Mouse (Mus musculus): ENCODE results near the gene Ralgds.
"Not testable (repeated sequence)": the region's sequence is repeated elsewhere in the genome, so short reads cannot be mapped to it uniquely, and the experiment has no call there.

Gene Ralgds
- long read RNA-seq, experiment 1, partial matches to known transcripts: 2 of 13 reads
- long read RNA-seq, experiment 1, other reads (novel, unspliced or antisense): 6 of 13 reads
- long read RNA-seq, experiment 2, partial matches to known transcripts: 4 of 20 reads
- long read RNA-seq, experiment 2, other reads (novel, unspliced or antisense): 14 of 20 reads

DNA sequence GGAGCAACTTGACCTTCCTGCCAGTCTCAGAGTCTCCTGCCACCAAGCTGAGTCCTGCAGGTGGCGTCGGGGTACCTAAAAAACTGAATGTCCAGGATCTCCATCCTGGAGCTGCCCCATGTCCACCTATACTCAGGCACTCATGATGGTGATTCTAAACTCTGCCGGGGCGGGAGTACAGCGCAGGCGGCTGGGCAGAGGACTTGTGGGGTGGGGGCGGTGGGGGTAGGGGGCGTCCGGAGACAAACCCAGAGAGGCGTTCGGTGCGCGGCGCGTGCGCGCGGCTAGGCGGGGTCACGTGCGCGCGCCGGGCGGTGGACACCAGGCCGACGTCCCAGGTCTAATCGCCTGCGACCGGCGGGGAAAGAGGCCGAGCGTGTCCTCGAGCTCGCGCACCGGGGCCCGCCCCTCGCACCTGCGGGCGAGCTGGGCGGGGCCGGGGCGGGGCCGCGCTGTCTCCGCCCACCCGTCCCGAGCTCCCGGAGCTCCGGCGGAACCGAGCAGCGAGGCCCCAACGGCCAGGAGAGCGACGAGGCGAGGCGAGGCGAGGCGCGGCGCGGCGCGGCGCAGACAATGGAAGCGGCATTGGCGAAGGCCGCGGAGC is at the start of gene Ralgds:
Gene Ralgds (plus strand): TSS at position 328 of the 604 bp plus-strand sequence.
- intact Hi-C loops (cut with DNase I): no loop called here

- intact Hi-C loops (cut with DNase I): no loop called here
These were observed 49.0 kb upstream of the Ralgds start for GRCm38 (mm10) chr2:28463919-28464318.

- intact Hi-C loops (cut with DNase I): no loop called here
These were observed 48.0 kb upstream of the Ralgds start for GRCm38 (mm10) chr2:28464919-28465318.

GRCm38 (mm10) chr2:28465836-28466518 is 46.9 kb upstream of the Ralgds start, which contains the start of gene 1700007K13Rik:
1700007K13Rik (minus strand) TSS chr2:28466332.
- intact Hi-C loops (cut with DNase I): no loop called here

DNA sequence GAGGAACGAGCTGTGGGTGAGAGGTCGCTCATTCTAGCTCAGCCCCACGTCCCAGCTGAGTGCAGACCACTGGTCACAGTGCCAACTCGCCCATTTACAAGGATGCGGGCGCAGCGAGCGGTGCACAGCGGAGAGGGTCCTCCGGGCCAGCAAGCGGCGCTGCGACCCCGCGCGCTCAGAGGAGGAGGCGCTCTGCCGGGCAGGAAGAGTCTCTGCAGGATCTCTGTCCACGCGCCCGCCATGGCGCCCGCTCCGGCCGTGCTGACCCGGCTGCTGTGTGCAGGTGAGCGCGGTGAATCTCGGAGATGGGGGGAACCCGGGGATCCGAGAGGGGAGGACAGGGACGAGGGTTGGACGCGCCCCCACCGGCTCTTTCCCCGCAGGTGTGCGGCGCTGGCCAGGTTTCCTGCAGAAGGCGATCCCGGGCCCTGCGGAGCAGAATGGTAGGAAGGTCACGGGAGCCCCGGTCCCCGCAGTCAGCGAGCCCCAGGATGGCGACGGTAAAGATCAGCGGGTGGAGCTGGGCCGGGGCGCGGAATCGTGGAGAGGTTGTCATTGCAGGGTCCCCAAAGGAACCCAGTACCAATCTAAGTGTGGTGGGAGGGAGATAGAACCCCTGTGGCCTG is 45.0 kb upstream of the Ralgds start, which contains the start of gene Mrps2:
Gene Mrps2 (plus strand): TSS at position 207 of the 626 bp plus-strand sequence.
- intact Hi-C loops (cut with DNase I): no loop called here

DNA sequence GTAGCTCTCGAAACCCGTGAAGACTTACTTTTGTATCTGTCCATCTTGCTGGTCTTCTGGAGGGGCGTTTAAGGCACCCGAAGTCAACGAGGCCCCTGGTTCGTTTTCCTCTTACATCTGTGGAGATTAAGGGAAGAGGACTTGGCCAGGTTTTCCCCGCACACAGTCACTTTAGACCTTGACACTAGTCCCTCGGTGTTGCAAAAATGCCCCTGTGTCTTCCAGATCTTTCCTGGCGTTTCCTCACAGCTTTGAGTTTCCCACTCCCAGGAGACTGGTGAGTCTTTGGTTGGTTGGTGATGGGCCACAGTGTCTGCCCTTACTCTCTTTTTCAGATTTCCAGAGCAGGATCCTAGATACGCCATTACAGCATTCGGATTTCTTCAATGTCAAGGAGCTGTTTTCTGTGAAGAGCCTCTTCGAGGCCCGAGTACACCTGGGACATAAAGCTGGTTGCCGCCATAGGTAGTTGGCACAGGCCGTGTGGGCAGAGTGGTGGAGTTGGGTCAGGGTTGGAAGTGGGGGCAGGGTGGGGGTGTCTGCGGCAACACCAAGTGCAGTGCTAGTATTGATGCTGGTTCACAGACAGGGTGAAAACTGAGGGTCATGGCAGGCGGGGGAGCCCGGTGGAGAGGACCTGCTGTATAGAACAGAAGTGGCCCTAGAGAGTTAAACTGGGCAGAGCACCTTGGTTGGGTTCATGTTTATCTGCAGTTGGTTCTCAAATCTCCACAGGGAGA is 44.3 kb upstream of the Ralgds start:
- intact Hi-C loops (cut with DNase I): no loop called here

DNA sequence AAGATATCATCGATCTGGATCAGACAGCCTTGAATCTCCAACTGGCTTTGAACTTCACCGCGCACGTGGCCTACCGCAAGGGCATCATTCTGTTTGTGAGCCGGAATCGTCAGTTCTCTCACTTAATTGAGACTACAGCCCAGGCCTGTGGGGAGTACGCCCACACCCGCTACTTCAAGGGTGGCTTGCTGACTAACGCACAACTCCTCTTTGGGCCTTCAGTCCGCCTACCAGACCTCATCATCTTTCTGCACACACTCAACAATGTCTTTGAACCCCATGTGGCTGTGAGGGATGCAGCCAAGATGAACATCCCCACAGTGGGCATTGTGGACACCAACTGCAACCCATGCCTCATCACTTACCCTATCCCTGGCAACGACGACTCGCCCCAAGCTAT is 43.5 kb upstream of the Ralgds start:
- intact Hi-C loops (cut with DNase I): no loop called here

DNA sequence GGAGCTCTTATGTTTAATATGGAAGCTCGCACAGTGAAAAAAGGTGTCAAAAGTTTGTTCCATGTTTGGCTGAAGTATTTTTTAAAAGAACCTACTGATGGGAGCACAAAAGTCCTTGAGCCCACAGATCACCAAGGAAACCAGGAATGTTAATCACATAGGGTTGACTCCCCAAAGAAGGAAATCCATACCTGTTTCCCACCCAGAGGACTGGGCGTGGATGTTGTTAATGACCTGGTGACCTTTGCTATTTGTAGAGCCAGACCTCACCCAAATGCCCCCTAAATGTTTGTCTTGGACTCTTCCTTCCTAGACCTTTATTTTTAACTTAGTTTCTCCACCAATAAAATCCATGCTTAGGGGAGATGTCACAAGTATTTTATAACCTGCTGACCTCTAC is 42.3 kb upstream of the Ralgds start:
- intact Hi-C loops (cut with DNase I): no loop called here

- intact Hi-C loops (cut with DNase I): not testable (repeated sequence)
These were observed 40.9 kb upstream of the Ralgds start for GRCm38 (mm10) chr2:28472011-28472410.

- intact Hi-C loops (cut with DNase I): not testable (repeated sequence)
These were observed 34.9 kb upstream of the Ralgds start for GRCm38 (mm10) chr2:28477993-28478392.

GRCm38 (mm10) chr2:28479208-28480204 is 33.4 kb upstream of the Ralgds start:
- intact Hi-C loops (cut with DNase I): no loop called here

GRCm38 (mm10) chr2:28483861-28484260 is 29.1 kb upstream of the Ralgds start:
- intact Hi-C loops (cut with DNase I): no loop called here

- intact Hi-C loops (cut with DNase I): no loop called here
These were observed 18.4 kb upstream of the Ralgds start for GRCm38 (mm10) chr2:28494521-28494920.

DNA sequence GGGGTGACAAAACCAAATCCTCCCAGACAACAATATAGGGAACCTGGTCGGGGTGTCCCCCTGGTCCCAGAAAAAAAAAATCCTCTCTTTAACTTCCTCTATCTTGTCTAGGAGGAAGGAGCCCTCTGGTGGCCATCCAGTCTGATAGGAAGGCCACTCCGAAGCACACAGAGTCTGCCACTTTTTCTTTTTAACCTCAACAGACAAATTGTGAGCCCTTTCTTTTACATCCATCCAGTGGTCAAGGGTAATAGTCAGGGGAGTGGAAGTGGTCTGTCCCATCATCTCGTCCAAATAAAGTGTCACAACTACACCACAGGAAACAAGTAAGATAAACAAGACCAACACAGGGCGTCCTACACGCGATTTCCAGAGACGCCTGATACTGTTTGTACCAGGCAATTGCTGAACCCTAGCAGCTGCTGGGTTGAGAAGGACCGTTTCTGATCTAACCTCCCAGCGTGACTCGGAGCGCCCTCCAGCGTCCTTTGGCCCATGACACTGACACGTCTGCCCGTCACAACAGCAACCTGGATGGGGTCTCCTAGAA is 17.6 kb upstream of the Ralgds start:
- intact Hi-C loops (cut with DNase I): no loop called here

DNA sequence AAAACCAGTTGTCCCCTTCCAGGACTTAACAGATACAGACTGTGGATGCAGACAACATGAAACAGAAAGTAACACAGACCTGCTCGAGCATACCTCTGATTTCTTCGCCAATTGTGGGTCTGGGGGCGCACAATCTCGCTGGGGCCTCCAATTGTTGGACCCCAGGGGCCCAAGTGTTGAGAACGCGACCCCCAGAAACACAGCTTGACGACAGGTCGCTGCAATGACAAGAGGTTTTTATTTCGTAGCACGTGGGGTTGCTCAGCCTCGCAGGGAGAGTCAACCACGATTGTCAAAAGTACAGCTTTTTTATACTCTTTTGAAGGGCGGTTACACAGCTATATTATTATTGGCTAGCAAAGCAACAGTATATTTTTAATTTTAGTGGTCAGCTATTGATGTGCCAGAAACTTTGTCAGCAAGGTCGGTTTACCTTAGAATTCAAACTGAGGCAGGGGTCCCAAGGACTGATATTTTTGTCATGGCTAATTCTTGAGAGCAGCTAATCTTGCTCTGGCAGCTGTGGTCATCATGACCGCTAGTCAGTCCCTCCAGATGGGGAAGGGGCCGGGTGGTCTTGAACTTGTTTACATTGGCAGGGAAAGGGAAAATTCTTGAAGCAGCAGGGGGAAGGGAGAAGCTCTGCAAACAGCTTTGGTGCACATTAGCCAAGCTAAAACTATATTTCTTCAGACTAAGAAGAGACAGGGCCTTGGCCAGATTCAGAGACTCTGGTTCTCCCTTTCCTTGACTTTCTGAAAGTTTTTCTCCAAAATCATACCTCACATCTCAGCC is 16.9 kb upstream of the Ralgds start:
- intact Hi-C loops (cut with DNase I): no loop called here

DNA sequence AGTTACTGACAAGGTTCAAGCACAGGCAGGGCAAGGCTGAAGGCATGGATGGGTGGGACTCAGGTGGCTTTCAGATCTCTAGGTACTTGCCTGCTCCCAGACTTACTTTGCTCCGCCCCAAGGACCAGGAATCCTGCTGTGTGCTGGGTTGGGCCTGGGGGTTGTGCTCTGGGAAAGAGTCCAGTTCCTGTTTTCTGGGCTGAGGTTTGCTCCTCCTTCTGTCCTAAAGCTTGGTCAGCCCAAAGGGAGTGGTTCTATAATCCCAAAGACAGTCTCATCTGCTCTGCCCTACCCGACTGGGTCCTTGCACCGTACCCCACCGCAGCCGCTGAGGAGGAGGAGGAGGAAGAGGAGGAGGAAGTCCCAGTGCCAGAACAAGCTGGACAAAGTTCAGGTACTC is 16.3 kb upstream of the Ralgds start, which contains the start of gene Gbgt1:
Gene Gbgt1 (plus strand): TSS at position 221 of the 400 bp plus-strand sequence.
- intact Hi-C loops (cut with DNase I): no loop called here

DNA sequence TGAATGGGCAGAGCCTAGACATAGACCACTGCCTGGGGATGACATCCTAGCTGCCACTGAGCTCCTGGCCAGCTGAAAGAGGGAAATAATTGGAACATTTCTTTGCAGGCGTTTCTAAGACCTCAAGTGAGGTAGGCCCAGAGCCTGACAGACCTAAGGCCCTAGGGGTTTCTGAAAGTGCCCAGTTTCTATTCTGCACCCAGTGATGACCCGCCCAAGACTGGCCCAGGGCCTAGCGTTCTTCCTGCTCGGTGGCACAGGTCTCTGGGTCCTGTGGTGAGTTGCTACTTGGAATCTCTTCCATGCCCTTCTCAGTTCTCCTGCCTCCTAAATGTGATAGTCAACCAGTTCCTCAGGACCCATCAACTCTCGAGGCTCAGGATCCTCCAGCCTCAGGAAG is 15.4 kb upstream of the Ralgds start:
- intact Hi-C loops (cut with DNase I): no loop called here

GRCm38 (mm10) chr2:28498431-28498830 is 14.5 kb upstream of the Ralgds start:
- intact Hi-C loops (cut with DNase I): no loop called here

DNA sequence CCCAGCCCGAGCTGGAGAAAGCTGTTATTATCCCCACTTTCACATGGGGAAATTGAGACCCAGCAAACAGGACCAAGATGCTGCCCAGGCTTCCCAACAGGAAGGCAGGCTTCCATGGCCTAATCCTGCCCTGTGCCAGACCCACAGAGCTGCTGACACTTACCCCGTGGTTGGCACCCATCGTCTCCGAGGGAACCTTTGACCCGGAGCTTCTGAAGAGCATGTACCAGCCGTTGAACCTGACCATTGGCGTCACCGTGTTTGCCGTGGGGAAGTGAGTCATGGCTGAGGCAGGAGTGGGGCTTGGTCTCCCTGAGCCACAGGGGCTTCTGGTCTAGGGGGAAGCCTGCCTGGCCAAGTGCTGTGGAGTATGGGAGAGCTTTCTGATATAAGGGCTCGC is 9.9 kb upstream of the Ralgds start:
- intact Hi-C loops (cut with DNase I): no loop called here

Measured in adrenal gland (tissue).